Mouse (Mus musculus): ENCODE measurements at regions not wholly inside any gene's neighbourhood (a gene's known extent, or its start where the extent isn't known, plus 50 kb on each side); places are given as distances from the start of the nearest gene placed in this dataset.
"Not testable (repeated sequence)": the region's sequence is repeated elsewhere in the genome, so short reads cannot be mapped to it uniquely, and the experiment has no call there.

DNA sequence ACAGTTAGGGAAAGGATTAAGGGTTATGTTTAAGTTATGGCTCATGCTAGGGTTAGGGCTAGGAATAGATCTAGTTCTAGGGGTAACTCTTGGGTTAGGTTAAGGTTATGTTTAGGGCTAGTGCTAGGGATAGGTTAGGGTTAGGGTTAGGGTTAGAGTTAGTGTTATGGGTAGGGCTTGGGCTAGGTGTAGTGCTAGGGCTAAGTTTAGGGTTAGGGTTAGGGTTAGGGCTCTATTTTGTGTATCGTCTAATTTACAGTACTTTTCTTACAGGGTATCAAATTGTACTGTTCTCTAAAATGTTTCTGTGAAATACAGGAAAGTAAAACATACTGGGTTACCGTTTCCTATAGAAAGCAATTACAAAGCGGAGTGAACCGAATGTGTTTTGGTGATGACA is 64.8 kb downstream of the Ptchd3 start:
- Histone ChIP-seq H3K36me3 (ENCODE audit: control insufficient read depth, insufficient read depth, low read length) (no peaks in the 10 kb centered on the region), H3K4me3 (ENCODE audit: low read length) (no peak overlapping the region), H3K4me1 (ENCODE audit: control insufficient read depth, insufficient read depth, low read length) (no peaks in the 10 kb centered on the region), H3K27ac (ENCODE audit: low read depth, low read length) (no peak overlapping the region), H3K9ac (ENCODE audit: low read depth, low read length) (no peak overlapping the region), H3K9me3 (ENCODE audit: control insufficient read depth, low read length) (no peaks in the 10 kb centered on the region), H3K4me2 (replicated peaks; ENCODE audit: low read depth, low read length) (no peak overlapping the region), H3K27me3 (ENCODE audit: control insufficient read depth, insufficient read depth, low read length) (no peaks in the 10 kb centered on the region)
- WGBS = 92% methylated on average over 4 of the region's 4 CpGs
- ATAC-seq (ENCODE audit: low FRiP score, low TSS enrichment) = no peak

DNA sequence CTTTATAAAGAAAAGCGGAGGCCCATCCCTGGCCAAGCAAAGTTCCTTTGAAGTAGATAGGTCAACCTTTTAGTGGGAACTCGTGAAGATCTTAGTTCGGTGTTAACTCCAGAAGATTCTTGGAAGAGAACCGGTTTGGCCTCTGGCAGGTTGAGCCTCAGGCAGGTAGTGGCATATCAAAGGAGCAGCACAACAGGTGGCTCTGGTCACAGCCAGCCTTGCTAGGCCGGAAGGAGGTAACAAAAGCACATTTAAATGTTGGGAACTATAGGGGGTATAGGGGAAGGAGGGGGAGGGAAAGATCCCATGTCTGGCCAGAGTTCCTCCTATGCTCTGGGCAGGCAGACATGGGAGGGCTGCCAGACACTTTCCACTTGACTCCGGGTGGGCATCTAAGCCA is 74.3 kb downstream of the Ptchd3 start:
- not testable (repeated sequence) for H3K27me3 ChIP-seq (ENCODE audit: control insufficient read depth, insufficient read depth, low read length); H3K36me3 ChIP-seq (ENCODE audit: control insufficient read depth, insufficient read depth, low read length); H3K4me3 ChIP-seq (ENCODE audit: low read length); H3K4me1 ChIP-seq (ENCODE audit: control insufficient read depth, insufficient read depth, low read length); H3K9me3 ChIP-seq (ENCODE audit: control insufficient read depth, low read length); H3K4me2 ChIP-seq (replicated peaks; ENCODE audit: low read depth, low read length); ATAC-seq (ENCODE audit: low FRiP score, low TSS enrichment); H3K27ac ChIP-seq (ENCODE audit: low read depth, low read length); H3K9ac ChIP-seq (ENCODE audit: low read depth, low read length)
- WGBS = 77% methylated on average over 6 of the region's 6 CpGs

DNA sequence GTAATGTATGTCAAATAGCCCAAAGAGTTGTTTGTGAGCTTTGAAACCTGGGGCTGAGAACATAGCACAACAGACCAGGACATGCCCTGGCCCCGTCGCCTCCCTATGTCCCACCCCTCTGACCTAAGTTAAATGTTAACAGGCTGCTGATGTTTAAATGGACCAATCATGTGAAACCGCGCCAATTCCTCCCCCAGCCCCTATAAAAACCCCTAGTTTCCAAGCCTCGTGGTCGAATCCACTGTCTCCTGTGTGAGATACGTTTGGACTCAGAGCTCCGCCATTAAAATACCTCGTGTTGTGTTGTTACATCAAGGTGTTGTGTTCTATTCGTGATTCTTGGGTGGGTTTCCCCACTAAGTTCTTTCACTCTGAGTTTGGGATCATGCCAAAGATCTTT is 94.6 kb downstream of the Ptchd3 start:
- not testable (repeated sequence) for H3K36me3 ChIP-seq (ENCODE audit: control insufficient read depth, insufficient read depth, low read length); ATAC-seq (ENCODE audit: low FRiP score, low TSS enrichment); H3K27me3 ChIP-seq (ENCODE audit: control insufficient read depth, insufficient read depth, low read length); H3K9me3 ChIP-seq (ENCODE audit: control insufficient read depth, low read length); H3K4me3 ChIP-seq (ENCODE audit: low read length); H3K4me1 ChIP-seq (ENCODE audit: control insufficient read depth, insufficient read depth, low read length); H3K4me2 ChIP-seq (replicated peaks; ENCODE audit: low read depth, low read length); H3K27ac ChIP-seq (ENCODE audit: low read depth, low read length); H3K9ac ChIP-seq (ENCODE audit: low read depth, low read length)
- 85% methylated on average over 10 of the region's 10 CpGs for whole genome bisulfite sequencing

DNA sequence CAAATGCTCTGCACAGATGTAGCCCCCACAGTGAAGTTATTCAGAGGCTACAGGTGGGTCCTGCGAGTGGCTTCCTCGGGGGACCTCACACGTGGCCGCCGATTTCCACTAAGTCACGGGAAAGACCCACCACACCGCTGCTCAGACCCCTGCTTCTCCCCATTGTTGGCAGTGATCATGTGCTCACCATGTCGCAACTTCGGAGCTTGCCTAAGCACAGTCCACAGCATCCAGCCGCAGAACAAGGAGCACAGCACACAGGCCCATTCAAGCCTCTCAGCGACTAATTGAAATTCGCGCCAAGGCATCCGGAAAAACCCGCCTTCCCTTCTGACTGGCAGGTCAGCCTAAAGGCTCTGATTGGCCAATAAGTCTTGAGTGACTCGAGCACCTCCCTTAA is 95.0 kb downstream of the Ptchd3 start:
- not testable (repeated sequence) for ATAC-seq (ENCODE audit: low FRiP score, low TSS enrichment); H3K4me2 ChIP-seq (replicated peaks; ENCODE audit: low read depth, low read length); H3K36me3 ChIP-seq (ENCODE audit: control insufficient read depth, insufficient read depth, low read length); H3K9me3 ChIP-seq (ENCODE audit: control insufficient read depth, low read length); H3K4me1 ChIP-seq (ENCODE audit: control insufficient read depth, insufficient read depth, low read length); H3K27me3 ChIP-seq (ENCODE audit: control insufficient read depth, insufficient read depth, low read length); H3K27ac ChIP-seq (ENCODE audit: low read depth, low read length); H3K4me3 ChIP-seq (ENCODE audit: low read length); H3K9ac ChIP-seq (ENCODE audit: low read depth, low read length)
- 57% methylated on average over 15 of the region's 16 CpGs for WGBS

DNA sequence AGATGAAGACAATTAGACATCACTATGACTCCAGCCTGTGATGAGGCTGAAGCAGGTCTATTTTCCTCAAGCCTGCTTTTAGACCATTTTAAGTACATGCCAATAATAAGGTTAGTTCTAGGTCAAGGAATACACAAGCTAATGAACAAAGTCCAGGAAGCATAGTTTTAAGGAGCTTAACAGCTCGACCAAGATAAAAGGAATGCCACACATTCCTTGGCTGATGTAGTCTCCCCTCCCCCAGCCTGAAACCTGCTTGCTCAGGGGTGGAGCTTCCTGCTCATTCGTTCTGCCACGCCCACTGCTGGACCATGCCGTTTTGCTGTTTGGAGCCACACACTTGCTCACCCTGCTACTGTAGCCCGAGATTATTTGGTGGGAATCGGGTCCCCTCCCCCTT is 121.7 kb downstream of the Ptchd3 start:
- not testable (repeated sequence) for H3K27me3 ChIP-seq (ENCODE audit: control insufficient read depth, insufficient read depth, low read length); H3K36me3 ChIP-seq (ENCODE audit: control insufficient read depth, insufficient read depth, low read length)
- WGBS = 68% methylated on average over 6 of the region's 6 CpGs

DNA sequence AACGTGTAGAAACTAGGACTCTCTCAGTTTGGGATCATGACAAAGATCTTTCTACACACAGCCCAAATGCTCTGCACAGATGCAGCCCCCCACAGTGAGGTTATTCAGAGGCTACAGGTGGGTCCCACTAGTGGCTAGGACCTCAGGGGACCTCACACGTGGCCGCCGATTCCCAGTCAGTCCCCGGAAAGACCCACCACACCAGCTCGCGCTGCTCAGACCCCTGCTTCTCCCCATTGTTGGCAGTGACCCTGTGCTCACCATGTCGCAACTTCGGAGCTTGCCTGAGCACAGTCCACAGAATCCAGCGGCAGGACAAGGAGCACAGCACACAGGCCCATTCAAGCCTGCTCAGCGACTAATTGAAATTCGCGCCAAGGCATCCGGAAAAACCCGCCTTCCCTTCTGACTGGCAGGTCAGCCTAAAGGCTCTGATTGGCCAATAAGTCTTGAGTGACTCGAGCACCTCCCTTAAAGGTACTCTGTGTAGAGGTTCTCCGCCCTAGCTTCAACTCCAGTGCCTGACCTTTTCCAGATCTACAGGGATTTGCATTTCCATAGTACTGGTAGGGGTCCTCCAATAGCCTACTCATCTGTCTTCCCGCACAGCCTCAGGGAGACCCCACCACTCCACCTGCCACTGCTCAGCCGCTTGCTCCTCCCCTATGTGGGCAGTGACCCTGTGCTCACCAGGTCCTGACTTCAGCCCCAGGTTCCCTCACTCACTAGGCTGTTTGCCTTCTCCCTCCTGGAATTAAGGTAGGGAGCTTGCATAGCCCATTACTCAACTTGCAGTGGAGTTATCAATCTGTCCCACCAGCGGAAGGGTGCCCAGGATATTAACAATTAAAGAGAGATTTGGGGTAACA is 126.6 kb downstream of the Ptchd3 start:
- not testable (repeated sequence) for H3K9me3 ChIP-seq (ENCODE audit: control insufficient read depth, low read length); H3K9ac ChIP-seq (ENCODE audit: low read depth, low read length); H3K27ac ChIP-seq (ENCODE audit: low read depth, low read length); H3K27me3 ChIP-seq (ENCODE audit: control insufficient read depth, insufficient read depth, low read length); H3K36me3 ChIP-seq (ENCODE audit: control insufficient read depth, insufficient read depth, low read length); H3K4me1 ChIP-seq (ENCODE audit: control insufficient read depth, insufficient read depth, low read length)
- H3K4me3 ChIP-seq (ENCODE audit: low read length) = peak overlapping the region; percentile 26
- 0 out of 2 replicates have a peak, but pooled peaks have one; percentile 24 for ATAC-seq (ENCODE audit: low FRiP score, low TSS enrichment)
- WGBS = 23% methylated on average over 18 of the region's 20 CpGs
- H3K4me2 ChIP-seq (replicated peaks; ENCODE audit: low read depth, low read length) = peak overlapping the region; percentile 38

More for the DNA sequence above, 121.7 kb downstream of the Ptchd3 start:
- not testable (repeated sequence) for ATAC-seq (ENCODE audit: low FRiP score, low TSS enrichment); H3K4me2 ChIP-seq (replicated peaks; ENCODE audit: low read depth, low read length); H3K9me3 ChIP-seq (ENCODE audit: control insufficient read depth, low read length); H3K9ac ChIP-seq (ENCODE audit: low read depth, low read length); H3K4me1 ChIP-seq (ENCODE audit: control insufficient read depth, insufficient read depth, low read length); H3K4me3 ChIP-seq (ENCODE audit: low read length); H3K27ac ChIP-seq (ENCODE audit: low read depth, low read length)

DNA sequence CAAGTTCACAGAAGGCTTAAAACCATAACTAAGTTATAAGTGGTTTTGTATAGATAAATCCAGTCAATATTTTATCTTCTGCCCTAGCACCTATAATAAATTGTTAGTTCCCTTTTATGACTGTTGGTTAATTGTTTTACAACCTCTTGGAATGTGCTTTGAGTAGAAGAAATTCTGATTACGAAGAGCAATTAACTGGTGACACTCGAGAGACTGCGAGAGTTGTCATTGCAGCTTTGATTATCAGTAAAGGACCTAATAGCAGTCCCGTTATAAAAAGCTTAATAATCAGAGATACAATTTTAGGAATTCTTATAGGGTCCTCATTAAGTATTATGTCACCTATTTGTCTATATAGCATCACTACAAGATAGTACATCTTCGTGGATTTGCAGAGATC is 128.7 kb downstream of the Ptchd3 start:
- H3K9ac ChIP-seq (ENCODE audit: low read depth, low read length) = not testable (repeated sequence)
- 34% methylated on average over 5 of the region's 5 CpGs for WGBS

DNA sequence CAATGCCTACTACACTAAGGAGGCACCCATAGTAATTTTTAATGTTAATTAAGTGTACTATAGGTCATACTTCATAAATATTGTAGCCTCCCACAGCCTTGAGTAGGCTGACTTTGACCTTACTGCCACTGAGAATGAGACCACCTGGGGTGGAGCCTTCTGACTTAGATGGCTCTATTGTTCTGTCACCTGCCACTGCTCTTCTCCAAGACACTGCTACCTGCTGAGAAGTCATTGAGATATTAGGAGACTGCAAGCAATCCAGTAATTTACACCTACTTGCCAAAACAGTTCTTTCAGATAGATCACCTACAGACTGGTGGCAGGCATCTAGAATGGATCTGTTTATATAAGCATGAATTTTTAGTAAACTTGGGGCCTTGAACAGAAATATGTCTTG is 134.1 kb downstream of the Ptchd3 start:
- ATAC-seq (ENCODE audit: low FRiP score, low TSS enrichment); H3K27ac ChIP-seq (ENCODE audit: low read depth, low read length); H3K9ac ChIP-seq (ENCODE audit: low read depth, low read length); H3K36me3 ChIP-seq (ENCODE audit: control insufficient read depth, insufficient read depth, low read length); H3K27me3 ChIP-seq (ENCODE audit: control insufficient read depth, insufficient read depth, low read length); H3K9me3 ChIP-seq (ENCODE audit: control insufficient read depth, low read length); H3K4me1 ChIP-seq (ENCODE audit: control insufficient read depth, insufficient read depth, low read length); H3K4me3 ChIP-seq (ENCODE audit: low read length); H3K4me2 ChIP-seq (replicated peaks; ENCODE audit: low read depth, low read length): not testable (repeated sequence)

More for the DNA sequence above, 128.7 kb downstream of the Ptchd3 start:
- not testable (repeated sequence) for ATAC-seq (ENCODE audit: low FRiP score, low TSS enrichment); H3K4me3 ChIP-seq (ENCODE audit: low read length); H3K4me2 ChIP-seq (replicated peaks; ENCODE audit: low read depth, low read length); H3K36me3 ChIP-seq (ENCODE audit: control insufficient read depth, insufficient read depth, low read length); H3K9me3 ChIP-seq (ENCODE audit: control insufficient read depth, low read length); H3K27ac ChIP-seq (ENCODE audit: low read depth, low read length); H3K4me1 ChIP-seq (ENCODE audit: control insufficient read depth, insufficient read depth, low read length); H3K27me3 ChIP-seq (ENCODE audit: control insufficient read depth, insufficient read depth, low read length)

DNA sequence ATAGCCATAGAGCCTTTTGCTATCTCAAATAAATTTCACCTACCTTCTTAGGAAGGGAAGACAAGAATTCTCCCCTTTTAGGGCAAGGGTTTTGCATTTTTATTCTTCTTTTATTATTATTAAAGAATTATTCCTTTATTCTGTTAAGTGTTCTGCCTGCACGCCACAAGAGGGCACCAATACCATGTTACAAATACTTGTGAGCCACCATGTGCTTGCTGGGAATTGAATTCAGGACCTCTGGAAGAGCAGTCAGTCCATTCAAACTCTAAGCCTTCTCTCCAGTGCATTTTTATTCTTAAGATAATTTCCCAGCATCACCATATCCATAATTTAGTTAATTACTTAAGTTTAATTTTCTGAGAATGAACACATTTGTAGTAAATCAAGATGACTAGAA is 135.9 kb downstream of the Ptchd3 start:
- not testable (repeated sequence) for ATAC-seq (ENCODE audit: low FRiP score, low TSS enrichment); H3K27me3 ChIP-seq (ENCODE audit: control insufficient read depth, insufficient read depth, low read length); H3K9me3 ChIP-seq (ENCODE audit: control insufficient read depth, low read length); H3K4me3 ChIP-seq (ENCODE audit: low read length); H3K36me3 ChIP-seq (ENCODE audit: control insufficient read depth, insufficient read depth, low read length); H3K27ac ChIP-seq (ENCODE audit: low read depth, low read length); H3K4me2 ChIP-seq (replicated peaks; ENCODE audit: low read depth, low read length); H3K9ac ChIP-seq (ENCODE audit: low read depth, low read length); H3K4me1 ChIP-seq (ENCODE audit: control insufficient read depth, insufficient read depth, low read length)
- WGBS = 3% methylated on average over 1 of the region's 1 CpGs
